Mouse (Mus musculus) neural tube, embryonic 12.5 days (tissue): ENCODE results near the gene Spsb1. TPM values are rescaled to one million over a fixed set of nuclear protein-coding genes. Genes with fewer than 3 reads are reported as not detected.

Experiments used
- ATAC-seq: fragments of 200-750 bp; cut with Nextera tagmentation; 2 replicates; pipeline ENCODE4 v1.8.0; 2017; ENCODE audit warnings: low read depth, mild to moderate bottlenecking, moderate TSS enrichment, moderate library complexity; ENCODE audit not compliant: low FRiP score
- H3K27ac ChIP-seq: fragments of 300-500 bp; sonication (generic); 2 replicates; pipeline ENCODE4 v1.5.1; 2016
- H3K27me3 ChIP-seq: fragments of 300-500 bp; sonication (generic); replicated peaks from 2 replicates; pipeline ENCODE4 v1.6.1; 2016; ENCODE audit warnings: mild to moderate bottlenecking
- H3K36me3 ChIP-seq: fragments of 300-500 bp; sonication (generic); 2 replicates; pipeline ENCODE4 v1.6.1; 2016; ENCODE audit warnings: mild to moderate bottlenecking
- H3K4me1 ChIP-seq: fragments of 300-500 bp; sonication (generic); 2 replicates; pipeline ENCODE4 v1.6.1; 2016
- H3K4me2 ChIP-seq: fragments of 300-500 bp; sonication (generic); replicated peaks from 2 replicates; pipeline ENCODE4 v1.6.1; 2016; ENCODE audit warnings: mild to moderate bottlenecking
- H3K4me3 ChIP-seq: fragments of 300-500 bp; sonication (generic); 2 replicates; pipeline ENCODE4 v1.5.1; 2016
- H3K9ac ChIP-seq: fragments of 300-500 bp; sonication (generic); 2 replicates; pipeline ENCODE4 v1.6.1; 2016; ENCODE audit warnings: mild to moderate bottlenecking
- H3K9me3 ChIP-seq: fragments of 300-500 bp; sonication (generic); 2 replicates; pipeline ENCODE4 v1.6.1; 2016; ENCODE audit warnings: mild to moderate bottlenecking
- WGBS: fragments of 180-500 bp; shearing (Covaris S2); methylation state at CpG from one replicate; pipeline ENCODE4 v1.1.7; 2016; 5-methylcytosine and 5-hydroxymethylcytosine counted together
- polyA plus RNA-seq: library from polyadenylated mRNA; unstranded; fragments of >200 nt; fragmentation: Nextera tagmentation; extraction: Ambion mirVana; gene quantifications from 2 replicates; pipeline ENCODE4 v1.2.1, GENCODE M21; 2016

The Spsb1 gene
- polyA plus RNA-seq, 1 experiment from 2014 or later: 17.3 TPM

GRCm38 (mm10) chr4:149875296-149875695, 79.5 kb downstream of the Spsb1 start:
- no peaks in the 10 kb centered on the region for H3K36me3 ChIP-seq
- H3K27me3 ChIP-seq: no peaks in the 10 kb centered on the region
- no peak overlapping the region for H3K4me3 ChIP-seq
- ATAC-seq: no peak
- H3K27ac ChIP-seq: no peak overlapping the region
- H3K4me1 ChIP-seq: peaks cover 45% of the 10 kb centered on the region
- 18% methylated on average over 6 of the region's 6 CpGs for WGBS
- no peak overlapping the region for H3K4me2 ChIP-seq
- 0 out of 2 replicates have a peak, but pooled peaks cover 2% of the 10 kb centered on the region for H3K9me3 ChIP-seq
- H3K9ac ChIP-seq: no peak overlapping the region

- Histone ChIP-seq H3K4me2 (no peak overlapping the region), H3K36me3 (no peaks in the 10 kb centered on the region), H3K9me3 (0 out of 2 replicates have a peak, but pooled peaks cover 3% of the 10 kb centered on the region), H3K4me3 (no peak overlapping the region), H3K9ac (no peak overlapping the region), H3K4me1 (peaks cover 30% of the 10 kb centered on the region), H3K27ac (no peak overlapping the region), H3K27me3 (no peaks in the 10 kb centered on the region)
- 85% methylated on average over 6 of the region's 6 CpGs for WGBS
- no peak for ATAC-seq
Measured at GRCm38 (mm10) chr4:149872236-149872635, 82.6 kb downstream of the Spsb1 start.

GRCm38 (mm10) chr4:149871582-149871981, 83.3 kb downstream of the Spsb1 start:
- H3K4me3 ChIP-seq: no peak overlapping the region
- no peaks in the 10 kb centered on the region for H3K36me3 ChIP-seq
- H3K4me1 ChIP-seq: peaks cover 23% of the 10 kb centered on the region
- H3K27me3 ChIP-seq: no peaks in the 10 kb centered on the region
- H3K9ac ChIP-seq: no peak overlapping the region
- WGBS: 82% methylated on average over 7 of the region's 7 CpGs
- no peak overlapping the region for H3K27ac ChIP-seq
- no peak for ATAC-seq
- 0 out of 2 replicates have a peak, but pooled peaks cover 3% of the 10 kb centered on the region for H3K9me3 ChIP-seq
- no peak overlapping the region for H3K4me2 ChIP-seq

GRCm38 (mm10) chr4:149871014-149871413, 83.8 kb downstream of the Spsb1 start:
- WGBS: 74% methylated on average over 11 of the region's 11 CpGs
- Histone ChIP-seq H3K27me3 (no peaks in the 10 kb centered on the region), H3K36me3 (no peaks in the 10 kb centered on the region), H3K27ac (no peak overlapping the region), H3K4me3 (no peak overlapping the region), H3K9me3 (0 out of 2 replicates have a peak, but pooled peaks cover 3% of the 10 kb centered on the region), H3K9ac (no peak overlapping the region), H3K4me1 (peaks cover 18% of the 10 kb centered on the region), H3K4me2 (no peak overlapping the region)
- ATAC-seq: no peak

GRCm38 (mm10) chr4:149870412-149870811, 84.4 kb downstream of the Spsb1 start:
- H3K27me3 ChIP-seq: no peaks in the 10 kb centered on the region
- no peak overlapping the region for H3K27ac ChIP-seq
- 0 out of 2 replicates have a peak, but pooled peaks cover 3% of the 10 kb centered on the region for H3K9me3 ChIP-seq
- H3K4me1 ChIP-seq: peaks cover 12% of the 10 kb centered on the region
- no peak for ATAC-seq
- no peaks in the 10 kb centered on the region for H3K36me3 ChIP-seq
- H3K4me3 ChIP-seq: no peak overlapping the region
- H3K9ac ChIP-seq: no peak overlapping the region
- H3K4me2 ChIP-seq: no peak overlapping the region

GRCm38 (mm10) chr4:149868725-149869124, 86.1 kb downstream of the Spsb1 start:
- Histone ChIP-seq H3K4me2 (no peak overlapping the region), H3K9ac (no peak overlapping the region), H3K4me1 (no peaks in the 10 kb centered on the region; the same call in 1 of the 2 replicates), H3K36me3 (no peaks in the 10 kb centered on the region), H3K27ac (no peak overlapping the region), H3K9me3 (0 out of 2 replicates have a peak, but pooled peaks cover 3% of the 10 kb centered on the region), H3K27me3 (no peaks in the 10 kb centered on the region), H3K4me3 (no peak overlapping the region)
- no peak for ATAC-seq
- 82% methylated on average over 14 of the region's 14 CpGs for WGBS

- no peak overlapping the region for H3K9ac ChIP-seq
- no peak overlapping the region for H3K4me2 ChIP-seq
- H3K4me3 ChIP-seq: no peak overlapping the region
- H3K36me3 ChIP-seq: no peaks in the 10 kb centered on the region
- 0 out of 2 replicates have a peak, but pooled peaks cover 3% of the 10 kb centered on the region for H3K9me3 ChIP-seq
- H3K27me3 ChIP-seq: no peaks in the 10 kb centered on the region
- ATAC-seq: no peak
- WGBS: 79% methylated on average over 9 of the region's 9 CpGs
- no peak overlapping the region for H3K27ac ChIP-seq
- no peaks in the 10 kb centered on the region; the same call in 1 of the 2 replicates for H3K4me1 ChIP-seq
Measured at GRCm38 (mm10) chr4:149868009-149868408, 86.8 kb downstream of the Spsb1 start.

- no peak overlapping the region for H3K4me3 ChIP-seq
- no peaks in the 10 kb centered on the region for H3K27me3 ChIP-seq
- H3K4me1 ChIP-seq: no peaks in the 10 kb centered on the region; the same call in 1 of the 2 replicates
- ATAC-seq: no peak
- no peaks in the 10 kb centered on the region for H3K36me3 ChIP-seq
- no peak overlapping the region for H3K27ac ChIP-seq
- WGBS: 65% methylated on average over 4 of the region's 4 CpGs
- H3K4me2 ChIP-seq: no peak overlapping the region
- 0 out of 2 replicates have a peak, but pooled peaks cover 3% of the 10 kb centered on the region for H3K9me3 ChIP-seq
- H3K9ac ChIP-seq: no peak overlapping the region
Measured at GRCm38 (mm10) chr4:149867351-149867750, 87.5 kb downstream of the Spsb1 start.

- Histone ChIP-seq H3K9ac (no peak overlapping the region), H3K4me1 (no peaks in the 10 kb centered on the region), H3K27me3 (no peaks in the 10 kb centered on the region), H3K4me2 (no peak overlapping the region), H3K27ac (no peak overlapping the region), H3K36me3 (no peaks in the 10 kb centered on the region), H3K9me3 (no peaks in the 10 kb centered on the region), H3K4me3 (no peak overlapping the region)
- ATAC-seq: no peak
- WGBS: 85% methylated on average over 4 of the region's 4 CpGs
Measured at GRCm38 (mm10) chr4:149864395-149864794, 90.4 kb downstream of the Spsb1 start.

- no peak for ATAC-seq
- no peaks in the 10 kb centered on the region for H3K36me3 ChIP-seq
- H3K9me3 ChIP-seq: no peaks in the 10 kb centered on the region
- H3K4me2 ChIP-seq: no peak overlapping the region
- no peak overlapping the region for H3K27ac ChIP-seq
- no peaks in the 10 kb centered on the region for H3K27me3 ChIP-seq
- no peak overlapping the region for H3K4me3 ChIP-seq
- no peaks in the 10 kb centered on the region for H3K4me1 ChIP-seq
- 93% methylated on average over 9 of the region's 9 CpGs for WGBS
- H3K9ac ChIP-seq: no peak overlapping the region
Measured at GRCm38 (mm10) chr4:149863522-149863921, 91.3 kb downstream of the Spsb1 start.

GRCm38 (mm10) chr4:149860393-149860792, 94.5 kb downstream of the Spsb1 start:
- H3K36me3 ChIP-seq: no peaks in the 10 kb centered on the region
- no peaks in the 10 kb centered on the region for H3K27me3 ChIP-seq
- 84% methylated on average over 6 of the region's 6 CpGs for WGBS

GRCm38 (mm10) chr4:149858584-149858983, 96.3 kb downstream of the Spsb1 start:
- no peak for ATAC-seq
- H3K27me3 ChIP-seq: no peaks in the 10 kb centered on the region
- no peaks in the 10 kb centered on the region for H3K36me3 ChIP-seq
- H3K4me1 ChIP-seq: peaks cover 12% of the 10 kb centered on the region
- H3K4me3 ChIP-seq: no peak overlapping the region
- no peak overlapping the region for H3K27ac ChIP-seq
- no peaks in the 10 kb centered on the region for H3K9me3 ChIP-seq
- H3K4me2 ChIP-seq: no peak overlapping the region
- 72% methylated on average over 8 of the region's 8 CpGs for WGBS
- H3K9ac ChIP-seq: no peak overlapping the region

More at GRCm38 (mm10) chr4:149860393-149860792, 94.5 kb downstream of the Spsb1 start:
- H3K4me1 ChIP-seq: no peaks in the 10 kb centered on the region; the same call in 1 of the 2 replicates
- no peak for ATAC-seq
- H3K4me2 ChIP-seq: no peak overlapping the region
- H3K4me3 ChIP-seq: no peak overlapping the region
- no peak overlapping the region for H3K9ac ChIP-seq
- no peak overlapping the region for H3K27ac ChIP-seq
- H3K9me3 ChIP-seq: no peaks in the 10 kb centered on the region

GRCm38 (mm10) chr4:149858097-149858496, 96.7 kb downstream of the Spsb1 start:
- Histone ChIP-seq H3K27ac (no peak overlapping the region), H3K9ac (no peak overlapping the region), H3K4me2 (no peak overlapping the region), H3K36me3 (no peaks in the 10 kb centered on the region), H3K9me3 (no peaks in the 10 kb centered on the region), H3K4me1 (peaks cover 12% of the 10 kb centered on the region), H3K4me3 (no peak overlapping the region), H3K27me3 (no peaks in the 10 kb centered on the region)
- no peak for ATAC-seq
- 85% methylated on average over 6 of the region's 6 CpGs for WGBS
